Mouse (Mus musculus) regulatory T cell (primary cell): ENCODE results near the gene Nelfb.

Experiments
- in situ Hi-C: fragments of 300-600 bp; cut with MboI, MseI; formaldehyde crosslinking; loops from one replicate; pipeline ENCODE4 v1.15.1; 2025; ENCODE audit warnings: high pct_unique_total_duplicates

Nelfb gene

GRCm38 (mm10) chr2:25197191-25197590 lies 14.1 kb downstream of the Nelfb start:
- in situ Hi-C loops = no loop called here

GRCm38 (mm10) chr2:25196172-25196954 lies 14.9 kb downstream of the Nelfb start, which contains the start of gene Tor4a:
Gene Tor4a, minus strand, starts transcription at chr2:25196886.
- in situ Hi-C loops = no loop called here

GRCm38 (mm10) chr2:25195211-25196156 lies 15.8 kb downstream of the Nelfb start:
- in situ Hi-C loops = no loop called here

- in situ Hi-C loops = no loop called here
These were observed 16.7 kb downstream of the Nelfb start for GRCm38 (mm10) chr2:25194486-25195171.

GRCm38 (mm10) chr2:25194006-25194405 lies 17.3 kb downstream of the Nelfb start:
- in situ Hi-C loops = no loop called here

- in situ Hi-C loops = no loop called here
These were observed 17.9 kb downstream of the Nelfb start for GRCm38 (mm10) chr2:25193330-25193770.

GRCm38 (mm10) chr2:25187841-25188240 lies 23.4 kb downstream of the Nelfb start:
- in situ Hi-C loops = no loop called here

GRCm38 (mm10) chr2:25186575-25186930 lies 24.7 kb downstream of the Nelfb start:
- in situ Hi-C loops = no loop called here

GRCm38 (mm10) chr2:25185625-25186574 lies 25.4 kb downstream of the Nelfb start:
- in situ Hi-C loops = no loop called here

- in situ Hi-C loops = no loop called here
These were observed 26.8 kb downstream of the Nelfb start for GRCm38 (mm10) chr2:25184496-25184895.

GRCm38 (mm10) chr2:25183336-25183735 lies 28.0 kb downstream of the Nelfb start:
- in situ Hi-C loops = no loop called here

- in situ Hi-C loops = no loop called here
These were observed 28.6 kb downstream of the Nelfb start for GRCm38 (mm10) chr2:25182664-25183063.

GRCm38 (mm10) chr2:25181891-25182397 lies 29.3 kb downstream of the Nelfb start:
- in situ Hi-C loops = no loop called here

- in situ Hi-C loops = no loop called here
These were observed 30.1 kb downstream of the Nelfb start for GRCm38 (mm10) chr2:25180973-25181890.

- in situ Hi-C loops = no loop called here
These were observed 30.8 kb downstream of the Nelfb start, which contains the start of gene Nrarp for GRCm38 (mm10) chr2:25180478-25180903. Gene Nrarp, plus strand, starts transcription at chr2:25180758.

- in situ Hi-C loops = no loop called here
These were observed 31.6 kb downstream of the Nelfb start for GRCm38 (mm10) chr2:25179566-25180217.

- in situ Hi-C loops = no loop called here
These were observed 32.9 kb downstream of the Nelfb start for GRCm38 (mm10) chr2:25178285-25178972.

GRCm38 (mm10) chr2:25177685-25178084 lies 33.6 kb downstream of the Nelfb start:
- in situ Hi-C loops = no loop called here
